Mouse (Mus musculus) brain, embryonic 14.5 days (tissue): ENCODE measurements around the gene Arsj.

Experiments used
- CTCF ChIP-seq: fragments of 200-500 bp; IDR thresholded peaks from 2 replicates; pipeline ENCODE4 v1.5.1; 2012; ENCODE audit warnings: inconsistent platforms, mild to moderate bottlenecking, moderate library complexity, borderline replicate concordance; ENCODE audit not compliant: insufficient read depth, insufficient read length; ENCODE audit errors: extremely low read depth
- POLR2A ChIP-seq: fragments of 200-500 bp; IDR thresholded peaks from 2 replicates; pipeline ENCODE4 v1.6.1; 2012; ENCODE audit warnings: mild to moderate bottlenecking, inconsistent platforms, borderline replicate concordance; ENCODE audit not compliant: poor library complexity, insufficient read depth, insufficient read length, severe bottlenecking; ENCODE audit errors: extremely low read depth

- TF ChIP-seq POLR2A, result no peak
- no peak for TF ChIP-seq CTCF
Measured at GRCm38 (mm10) chr3:126397451-126397850, 34.0 kb downstream of the Arsj start.
